Mouse (Mus musculus) natural killer cell, adult 2 months (primary cell): ENCODE results near the gene Tspear.

Experiments
- DNase-seq, 2 experiments: peaks; one replicate each; pipeline ENCODE4 v3.0.0; 2022; ENCODE audit warnings: low spot score in 2 of 2

The Tspear gene

GRCm38 (mm10) chr10:77867546-77867945 is 181.2 kb downstream of the Tspear start:
- no peak for DNase-seq

GRCm38 (mm10) chr10:77869651-77870050 is 183.3 kb downstream of the Tspear start:
- no peak for DNase-seq

GRCm38 (mm10) chr10:77878985-77879384 is 192.6 kb downstream of the Tspear start:
- no peak for DNase-seq

- DNase-seq, result no peak
Measured at GRCm38 (mm10) chr10:77880305-77880704, 193.9 kb downstream of the Tspear start.

GRCm38 (mm10) chr10:77882553-77882952 is 196.2 kb downstream of the Tspear start:
- no peak for DNase-seq

- DNase-seq, result no peak
Measured at GRCm38 (mm10) chr10:77886007-77886747, 199.8 kb downstream of the Tspear start.

- DNase-seq, result no peak
Measured at GRCm38 (mm10) chr10:77890987-77891565, 204.7 kb downstream of the Tspear start.

- no peak for DNase-seq
Measured at GRCm38 (mm10) chr10:77895562-77895961, 209.2 kb downstream of the Tspear start.

- no peak for DNase-seq
Measured at GRCm38 (mm10) chr10:77900126-77900525, 213.8 kb downstream of the Tspear start.

GRCm38 (mm10) chr10:77900903-77901818 is 214.8 kb downstream of the Tspear start:
- no peak for DNase-seq

GRCm38 (mm10) chr10:77901871-77902210 is 215.5 kb downstream of the Tspear start:
- DNase-seq, result no peak

GRCm38 (mm10) chr10:77902211-77902893 is 216.0 kb downstream of the Tspear start, which contains the start of gene Lrrc3:
Gene Lrrc3, minus strand, starts transcription at chr10:77902536.
- peak in 1 of 2 experiments; percentile 16 for DNase-seq

GRCm38 (mm10) chr10:77902894-77903715 is 216.7 kb downstream of the Tspear start:
- DNase-seq, result peak in 1 of 2 experiments; percentile 37

GRCm38 (mm10) chr10:77912605-77913004 is 226.2 kb downstream of the Tspear start:
- no peak for DNase-seq

GRCm38 (mm10) chr10:77913292-77913691 is 226.9 kb downstream of the Tspear start:
- DNase-seq, result no peak

- DNase-seq, result peak; percentile 38 to 57
Measured at GRCm38 (mm10) chr10:77916636-77917335, 230.4 kb downstream of the Tspear start.

- no peak for DNase-seq
Measured at GRCm38 (mm10) chr10:77921009-77921408, 234.6 kb downstream of the Tspear start.

GRCm38 (mm10) chr10:77922681-77923080 is 236.3 kb downstream of the Tspear start:
- no peak for DNase-seq

GRCm38 (mm10) chr10:77926140-77926539 is 239.8 kb downstream of the Tspear start:
- peak; percentile 47 to 67 for DNase-seq

- no peak for DNase-seq
Measured at GRCm38 (mm10) chr10:77927375-77927774, 241.0 kb downstream of the Tspear start.
